Comparison of ENCODE assay signal across 27 mouse cellular contexts in the genomic region with DNA sequence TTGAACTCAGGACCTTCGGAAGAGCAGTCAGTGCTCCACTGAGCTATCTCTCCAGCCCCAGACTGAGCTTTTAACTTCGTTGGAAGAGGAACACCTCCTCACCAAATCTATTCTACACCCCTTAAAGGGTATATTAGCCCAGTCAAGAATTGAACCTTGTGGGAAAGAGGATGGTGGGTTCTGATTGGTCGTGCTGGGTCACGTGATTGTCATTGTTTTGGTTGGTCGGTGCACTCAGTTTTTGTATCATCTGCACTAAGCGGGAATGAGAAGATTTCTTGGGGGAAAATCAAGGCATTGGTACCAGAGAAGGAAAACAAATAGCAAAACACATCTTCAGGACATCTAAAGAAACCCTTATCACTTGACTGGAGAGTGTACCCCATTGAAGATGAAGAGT. TPM values are rescaled to one million over a fixed set of nuclear protein-coding genes. Genes with fewer than 3 reads are reported as not detected.
DNase-seq lines count a peak whose midpoint lies in the region; ATAC-seq and TF ChIP-seq lines count a peak whose summit lies in the region.
"Had no signal": no experiment of that assay in that cellular context is flagged by ENCODE, and none has a peak within 500 bp of the region (broad histone marks: within the 10 kb centered on the region; RNA-seq: fewer than 3 reads in every experiment).

No protein-coding gene starts in this region.

- WGBS in heart, embryonic 11.5 days (ENCODE audit: insufficient replicate concordance), result 71% methylated on average over 6 of the region's 6 CpGs
- 79% methylated on average over 6 of the region's 6 CpGs for WGBS in stomach, embryonic 16.5 days
- WGBS in forebrain, embryonic 16.5 days, result 81% methylated on average over 6 of the region's 6 CpGs

- H3K9me3 ChIP-seq in heart, embryonic 11.5 days (replicated peaks; ENCODE audit: control insufficient read depth, low read length), result no peaks in the 10 kb centered on the region
- no peaks in the 10 kb centered on the region for H3K9me3 ChIP-seq in MEL (replicated peaks; ENCODE audit: insufficient read depth, low read length)
- H3K9me3 ChIP-seq in stomach, embryonic 16.5 days (replicated peaks; ENCODE audit: control insufficient read depth, low read length), result no peaks in the 10 kb centered on the region
- H3K9me3 ChIP-seq in forebrain, embryonic 16.5 days (ENCODE audit: control insufficient read depth, low read length), result no peaks in the 10 kb centered on the region
- H3K9me3 ChIP-seq: embryonic facial prominence, embryonic 13.5 days; embryonic facial prominence, embryonic 15.5 days; forebrain, embryonic 10.5 days; forebrain, embryonic 12.5 days; G1E had no signal

- no peak for ATAC-seq in heart, embryonic 11.5 days (replicated peaks; ENCODE audit: insufficient number of reproducible peaks, low FRiP score, low TSS enrichment)
- ATAC-seq in stomach, embryonic 16.5 days (ENCODE audit: insufficient read depth, low FRiP score), result no peak
- no peak for ATAC-seq in forebrain, embryonic 16.5 days
- ATAC-seq: forebrain, embryonic 14.5 days; forebrain, postnatal 0 days had no signal

- H3K36me3 ChIP-seq in heart, embryonic 11.5 days (ENCODE audit: control insufficient read depth, insufficient read depth, low read length), result no peaks in the 10 kb centered on the region
- no peaks in the 10 kb centered on the region for H3K36me3 ChIP-seq in C2C12 (ENCODE audit: control insufficient read depth, insufficient read depth)
- no peaks in the 10 kb centered on the region for H3K36me3 ChIP-seq in MEL (ENCODE audit: control insufficient read depth in 1 of 2, insufficient read depth in 2 of 2, low read length in 2 of 2)
- no peaks in the 10 kb centered on the region for H3K36me3 ChIP-seq in stomach, embryonic 16.5 days (ENCODE audit: control insufficient read depth, insufficient read depth, low read length)
- H3K36me3 ChIP-seq in forebrain, embryonic 16.5 days (ENCODE audit: control insufficient read depth, insufficient read depth), result no peaks in the 10 kb centered on the region
- H3K36me3 ChIP-seq: embryonic facial prominence, embryonic 13.5 days; embryonic facial prominence, embryonic 15.5 days; forebrain, embryonic 10.5 days; forebrain, embryonic 12.5 days; G1E had no signal

- TF ChIP-seq CTCF in C2C12 (IDR thresholded peaks at IDR 0.05; ENCODE audit: control insufficient read depth, insufficient read depth, insufficient read length) (no peak), MEL (IDR thresholded peaks at IDR 0.05 in 2 of 3, conservative IDR thresholded peaks at IDR 0.05 in 1 of 3; ENCODE audit: control insufficient read depth in 1 of 3, insufficient read depth in 1 of 3, low read depth in 2 of 3, low read length in 3 of 3, poor library complexity in 1 of 3, severe bottlenecking in 1 of 3) (no peak)

- no peaks in the 10 kb centered on the region for H3K79me2 ChIP-seq in C2C12 (ENCODE audit: control insufficient read depth, insufficient read depth)
- H3K79me2 ChIP-seq in MEL (ENCODE audit: control insufficient read depth, insufficient read depth, low read length, poor library complexity), result no peaks in the 10 kb centered on the region

- TF ChIP-seq EP300 in MEL (IDR thresholded peaks at IDR 0.05; ENCODE audit: low read depth in 1 of 2, low read length in 2 of 2), result no peak

- H3ac ChIP-seq in C2C12 (ENCODE audit: control insufficient read depth, insufficient read length, low read depth), result no peak overlapping the region

- no peak for TF ChIP-seq RAD21 in MEL (IDR thresholded peaks at IDR 0.05; ENCODE audit: low read depth, low read length)

- no peaks in the 10 kb centered on the region for H3K79me3 ChIP-seq in C2C12 (ENCODE audit: low read depth)

- H3K4me2 ChIP-seq in heart, embryonic 11.5 days, result no peak overlapping the region
- H3K4me2 ChIP-seq in stomach, embryonic 16.5 days (ENCODE audit: low read depth, low read length), result no peak overlapping the region
- no peak overlapping the region for H3K4me2 ChIP-seq in forebrain, embryonic 16.5 days (ENCODE audit: low read length)
- H3K4me2 ChIP-seq: embryonic facial prominence, embryonic 13.5 days; embryonic facial prominence, embryonic 15.5 days; forebrain, embryonic 12.5 days had no signal

- H3K27me3 ChIP-seq in heart, embryonic 11.5 days (ENCODE audit: control insufficient read depth, insufficient read depth, low read length), result no peaks in the 10 kb centered on the region
- H3K27me3 ChIP-seq in C2C12 (ENCODE audit: control insufficient read depth, insufficient read depth, insufficient read length), result peaks cover 18% of the 10 kb centered on the region
- no peaks in the 10 kb centered on the region for H3K27me3 ChIP-seq in MEL (ENCODE audit: control insufficient read depth in 1 of 2, insufficient read depth in 2 of 2, low read length in 2 of 2)
- H3K27me3 ChIP-seq in stomach, embryonic 16.5 days (ENCODE audit: control insufficient read depth, insufficient read depth, low read length), result no peaks in the 10 kb centered on the region
- no peaks in the 10 kb centered on the region for H3K27me3 ChIP-seq in forebrain, embryonic 16.5 days (replicated peaks; ENCODE audit: control insufficient read depth, insufficient read depth, low read length)
- H3K27me3 ChIP-seq: embryonic facial prominence, embryonic 13.5 days; embryonic facial prominence, embryonic 15.5 days; forebrain, embryonic 12.5 days had no signal

- no peak overlapping the region for H3K27ac ChIP-seq in heart, embryonic 11.5 days (ENCODE audit: low read depth, low read length)
- H3K27ac ChIP-seq in MEL (ENCODE audit: control insufficient read depth, low read depth, low read length), result no peak overlapping the region
- peak overlapping the region; percentile 52 for H3K27ac ChIP-seq in stomach, embryonic 16.5 days (ENCODE audit: low read length)
- no peak overlapping the region for H3K27ac ChIP-seq in forebrain, embryonic 16.5 days (ENCODE audit: low read length)
- H3K27ac ChIP-seq: embryonic facial prominence, embryonic 13.5 days; embryonic facial prominence, embryonic 15.5 days; forebrain, embryonic 10.5 days; forebrain, embryonic 12.5 days had no signal

- H3K4me3 ChIP-seq in heart, embryonic 11.5 days (ENCODE audit: low read depth, low read length), result no peak overlapping the region
- H3K4me3 ChIP-seq in C2C12 (ENCODE audit: insufficient read depth, poor library complexity, severe bottlenecking), result no peak overlapping the region
- no peak overlapping the region for H3K4me3 ChIP-seq in MEL (ENCODE audit: control insufficient read depth in 1 of 2, insufficient read depth in 1 of 2, low read depth in 2 of 2, low read length in 2 of 2)
- H3K4me3 ChIP-seq in stomach, embryonic 16.5 days (replicated peaks; ENCODE audit: low read length), result no peak overlapping the region
- no peak overlapping the region for H3K4me3 ChIP-seq in forebrain, embryonic 16.5 days (replicated peaks; ENCODE audit: low read length)
- H3K4me3 ChIP-seq: embryonic facial prominence, embryonic 13.5 days; embryonic facial prominence, embryonic 15.5 days; erythroblast, embryonic 14.5 days; forebrain, embryonic 10.5 days; forebrain, embryonic 12.5 days had no signal

- no peaks in the 10 kb centered on the region for H3K4me1 ChIP-seq in heart, embryonic 11.5 days (ENCODE audit: control insufficient read depth, insufficient read depth, low read length)
- no peaks in the 10 kb centered on the region for H3K4me1 ChIP-seq in MEL (ENCODE audit: control insufficient read depth in 1 of 2, insufficient read depth in 2 of 2, low read length in 2 of 2)
- H3K4me1 ChIP-seq in stomach, embryonic 16.5 days (ENCODE audit: control insufficient read depth, insufficient read depth, low read length), result no peaks in the 10 kb centered on the region
- no peaks in the 10 kb centered on the region for H3K4me1 ChIP-seq in forebrain, embryonic 16.5 days (replicated peaks; ENCODE audit: control insufficient read depth, insufficient read depth, low read length)
- H3K4me1 ChIP-seq: embryonic facial prominence, embryonic 13.5 days; embryonic facial prominence, embryonic 15.5 days; forebrain, embryonic 10.5 days; forebrain, embryonic 12.5 days had no signal

- no peak overlapping the region for H3K9ac ChIP-seq in heart, embryonic 11.5 days (ENCODE audit: low read depth, low read length)
- H3K9ac ChIP-seq in MEL (ENCODE audit: control insufficient read depth, low read depth, low read length, poor library complexity, severe bottlenecking), result no peak overlapping the region
- no peak overlapping the region for H3K9ac ChIP-seq in stomach, embryonic 16.5 days (ENCODE audit: low read length)
- no peak overlapping the region for H3K9ac ChIP-seq in forebrain, embryonic 16.5 days (replicated peaks; ENCODE audit: low read depth, low read length)
- H3K9ac ChIP-seq: embryonic facial prominence, embryonic 13.5 days; embryonic facial prominence, embryonic 15.5 days; forebrain, embryonic 12.5 days; forebrain, postnatal 0 days had no signal

- TF ChIP-seq POLR2A in MEL (IDR thresholded peaks at IDR 0.05; ENCODE audit: control insufficient read depth in 1 of 2, insufficient read depth in 1 of 2, low read depth in 1 of 2, low read length in 2 of 2, poor library complexity in 1 of 2), result no peak

- peak; percentile 53 for DNase-seq in heart, adult 11 months
- no peak for DNase-seq in MEL (ENCODE audit: low read depth, low spot score)
- no peak for DNase-seq in kidney, postnatal 36 days
- DNase-seq: adrenal gland, adult 2 months; adrenal gland, postnatal 10 days; adrenal gland, postnatal 25 days; B cell, adult 2 months; cerebellum, adult 11 months; cerebellum, adult 18-20 months; cerebellum, adult 8-10 months; cerebellum, adult 9-11 months; cerebellum, postnatal 14 days; cerebellum, postnatal 36 days; embryo, embryonic 11 days; forebrain, postnatal 0 days had no signal

TF ChIP-seq in C2C12, 6 proteins besides CTCF, POLR2A, EP300 and RAD21 (continues in another document):
- TF ChIP-seq CEBPB (IDR thresholded peaks at IDR 0.05; ENCODE audit: low read depth), result no peak

TF ChIP-seq in MEL, 35 proteins besides CTCF, POLR2A, EP300 and RAD21 (continues in another document):
- no peak for TF ChIP-seq CHD2 (IDR thresholded peaks at IDR 0.05; ENCODE audit: low read length)

RNA-seq across cellular contexts. Expression of a gene that starts 24.0 kb away (rescaled TPM):
- 0.10 and 0.25 TPM in 2 replicates for polyA plus RNA-seq in heart, embryonic 11.5 days (2014; fragmentation: Nextera tagmentation; extraction: Ambion mirVana)
- polyA plus RNA-seq in C2C12 (2012; fragmentation: generic; extraction: Trizol) (not detected), MEL (2012; ENCODE audit: insufficient read depth in 1 of 2, insufficient read length in 2 of 2, low read depth in 1 of 2, low replicate concordance in 2 of 2, missing spikeins in 1 of 2) (not detected)
- total RNA-seq in MEL (2012; rRNA removed), result not detected in 2 replicates
- polyA plus RNA-seq in stomach, embryonic 16.5 days (2015; fragmentation: Nextera tagmentation; extraction: Ambion mirVana), result 2.4 and 2.6 TPM in 2 replicates
- polyA plus RNA-seq in forebrain, embryonic 16.5 days (2015; fragmentation: Nextera tagmentation; extraction: Ambion mirVana), result 0.16 and 0.24 TPM in 2 replicates
- total RNA-seq: adrenal gland, adult 2 months; common myeloid progenitor, adult 5-6 weeks had no signal
- polyA plus RNA-seq: erythroblast, embryonic 14.5 days; G1E had no signal

RNA-seq across cellular contexts. Expression of a gene that starts 36.6 kb away (rescaled TPM):
- 1.9 and 2.6 TPM in 2 replicates for polyA plus RNA-seq in heart, embryonic 11.5 days (2014; fragmentation: Nextera tagmentation; extraction: Ambion mirVana)
- polyA plus RNA-seq in C2C12 (2012; fragmentation: generic; extraction: Trizol), result not detected
- total RNA-seq in MEL (2012; rRNA removed), result not detected in 2 replicates
- not detected for polyA plus RNA-seq in MEL (2012; ENCODE audit: insufficient read depth in 1 of 2, insufficient read length in 2 of 2, low read depth in 1 of 2, low replicate concordance in 2 of 2, missing spikeins in 1 of 2)
- 13.1 and 14.8 TPM in 2 replicates for polyA plus RNA-seq in stomach, embryonic 16.5 days (2015; fragmentation: Nextera tagmentation; extraction: Ambion mirVana)
- polyA plus RNA-seq in forebrain, embryonic 16.5 days (2015; fragmentation: Nextera tagmentation; extraction: Ambion mirVana), result 8.5 and 9.7 TPM in 2 replicates
- total RNA-seq: common myeloid progenitor, adult 5-6 weeks; G1E had no signal
- polyA plus RNA-seq: erythroblast, embryonic 14.5 days; G1E had no signal
